22 mouse cellular contexts compared by ENCODE assay signal in genomic region chr11:77852195-77852594, GRCm38 (mm10). TPM values are rescaled to one million over a fixed set of nuclear protein-coding genes. Genes with fewer than 3 reads are reported as not detected.
DNase-seq lines count a peak whose midpoint lies in the region; ATAC-seq and TF ChIP-seq lines count a peak whose summit lies in the region.
"Had no signal": no experiment of that assay in that cellular context is flagged by ENCODE, and none has a peak within 500 bp of the region (broad histone marks: within the 10 kb centered on the region; RNA-seq: fewer than 3 reads in every experiment).

No protein-coding gene starts in this region.

- H3K4me2 ChIP-seq in forebrain, embryonic 13.5 days: no peak overlapping the region
- no peak overlapping the region for H3K4me2 ChIP-seq in forebrain, embryonic 11.5 days (ENCODE audit: low read depth, low read length, severe bottlenecking)
- H3K4me2 ChIP-seq in neural tube, embryonic 14.5 days (ENCODE audit: low read depth, low read length): no peak overlapping the region

- no peaks in the 10 kb centered on the region for H3K9me3 ChIP-seq in forebrain, embryonic 13.5 days (replicated peaks)
- H3K9me3 ChIP-seq in forebrain, embryonic 11.5 days (ENCODE audit: control insufficient read depth, low read length): no peaks in the 10 kb centered on the region
- H3K9me3 ChIP-seq in neural tube, embryonic 14.5 days (ENCODE audit: control insufficient read depth, low read length): no peaks in the 10 kb centered on the region
- H3K9me3 ChIP-seq: heart, embryonic 10.5 days; midbrain, embryonic 12.5 days had no signal

- H3K9ac ChIP-seq in forebrain, embryonic 13.5 days: 0 out of 2 replicates have a peak overlapping the region, but pooled peaks have one; percentile 17
- H3K9ac ChIP-seq in forebrain, embryonic 11.5 days (ENCODE audit: low read length): no peak overlapping the region
- H3K9ac ChIP-seq in neural tube, embryonic 14.5 days (replicated peaks; ENCODE audit: low read depth, low read length): no peak overlapping the region
- H3K9ac ChIP-seq: midbrain, embryonic 12.5 days had no signal

- no peak for ATAC-seq in forebrain, embryonic 13.5 days
- ATAC-seq in forebrain, embryonic 11.5 days (replicated peaks; ENCODE audit: low FRiP score): no peak
- ATAC-seq in neural tube, embryonic 14.5 days (ENCODE audit: low read depth): no peak
- ATAC-seq: intestine, embryonic 16.5 days had no signal

- H3K4me3 ChIP-seq in forebrain, embryonic 13.5 days: no peak overlapping the region
- H3K4me3 ChIP-seq in forebrain, embryonic 11.5 days (ENCODE audit: low read depth, low read length): no peak overlapping the region
- no peak overlapping the region for H3K4me3 ChIP-seq in layer of hippocampus, adult 2 months
- no peak overlapping the region for H3K4me3 ChIP-seq in neural tube, embryonic 14.5 days (ENCODE audit: low read depth, low read length)
- H3K4me3 ChIP-seq: heart, embryonic 10.5 days; midbrain, embryonic 12.5 days had no signal

- DNase-seq in forebrain, embryonic 11.5 days (ENCODE audit: low spot score): no peak
- DNase-seq in layer of hippocampus, adult 2 months (ENCODE audit: low spot score in 2 of 2): no peak
- no peak for DNase-seq in layer of hippocampus, postnatal 25 days (ENCODE audit: extremely low spot score in 1 of 2, low spot score in 1 of 2)
- no peak for DNase-seq in neural tube, embryonic 10.5 days (ENCODE audit: extremely low spot score, low spot score)
- DNase-seq in retina, postnatal 1 day: peak; percentile 73
- DNase-seq in right cerebral cortex, postnatal 36 days (ENCODE audit: low spot score in 2 of 2): no peak
- DNase-seq: adrenal gland, postnatal 14 days; cerebellum, adult 2 months; kidney, adult 9 months; kidney, postnatal 14 days; left cerebral cortex, postnatal 4 days; lung, postnatal 10 days; right cerebral cortex, adult 18-20 months; thymus, adult 18-20 months; thymus, postnatal 36 days had no signal

- H3K4me1 ChIP-seq in forebrain, embryonic 13.5 days: peaks cover 80% of the 10 kb centered on the region
- peaks cover 21% of the 10 kb centered on the region for H3K4me1 ChIP-seq in forebrain, embryonic 11.5 days (replicated peaks; ENCODE audit: control insufficient read depth, insufficient read depth, low read length)
- peaks cover 65% of the 10 kb centered on the region for H3K4me1 ChIP-seq in neural tube, embryonic 14.5 days (ENCODE audit: control insufficient read depth, insufficient read depth, low read length)

- peaks cover 55% of the 10 kb centered on the region for H3K36me3 ChIP-seq in forebrain, embryonic 13.5 days (ENCODE audit: poor library complexity, severe bottlenecking)
- H3K36me3 ChIP-seq in forebrain, embryonic 11.5 days (ENCODE audit: control insufficient read depth, insufficient read depth, low read length): peaks cover 5% of the 10 kb centered on the region; the same call in 1 of the 2 replicates
- peaks cover 18% of the 10 kb centered on the region for H3K36me3 ChIP-seq in neural tube, embryonic 14.5 days (ENCODE audit: control insufficient read depth, insufficient read depth, low read length)

- TF ChIP-seq CTCF in layer of hippocampus, adult 2 months (conservative IDR thresholded peaks at IDR 0.05): no peak

- H3K27me3 ChIP-seq in forebrain, embryonic 13.5 days: no peaks in the 10 kb centered on the region
- H3K27me3 ChIP-seq in forebrain, embryonic 11.5 days (ENCODE audit: control insufficient read depth, insufficient read depth, low read length): no peaks in the 10 kb centered on the region
- H3K27me3 ChIP-seq in neural tube, embryonic 14.5 days (ENCODE audit: control insufficient read depth, insufficient read depth, low read length): no peaks in the 10 kb centered on the region

- 75% methylated on average over 3 of the region's 3 CpGs for WGBS in forebrain, embryonic 13.5 days
- WGBS in forebrain, embryonic 11.5 days: 60% methylated on average over 3 of the region's 3 CpGs
- 59% methylated on average over 3 of the region's 3 CpGs for WGBS in neural tube, embryonic 14.5 days

- 0 out of 2 replicates have a peak overlapping the region, but pooled peaks have one; percentile 94 for H3K27ac ChIP-seq in forebrain, embryonic 13.5 days
- no peak overlapping the region for H3K27ac ChIP-seq in forebrain, embryonic 11.5 days (ENCODE audit: low read depth, low read length)
- H3K27ac ChIP-seq in layer of hippocampus, adult 2 months: peak overlapping the region; percentile 92
- peak overlapping the region; percentile 82; the same call in 1 of the 2 replicates for H3K27ac ChIP-seq in neural tube, embryonic 14.5 days (ENCODE audit: low read depth, low read length)
- H3K27ac ChIP-seq: heart, embryonic 10.5 days had no signal

RNA-seq across cellular contexts. Expression of gene Pipox, which starts 41.7 kb away (rescaled TPM):
- 12.7 and 15.1 TPM in 2 replicates for polyA plus RNA-seq in forebrain, embryonic 13.5 days (2015; fragmentation: Nextera tagmentation; extraction: Ambion mirVana)
- 13.6 and 16.0 TPM in 2 replicates for polyA plus RNA-seq in forebrain, embryonic 11.5 days (2014; fragmentation: Nextera tagmentation; extraction: Ambion mirVana)
- 1 to 10 TPM in 1 of 2 experiments, under 1 TPM in 1; 0.84 to 1.2 TPM for total RNA-seq in layer of hippocampus, adult 2 months (2021)
- total RNA-seq in layer of hippocampus, postnatal 25 days (2021): 1 to 10 TPM; 1.5 to 1.8 TPM
- polyA plus RNA-seq in neural tube, embryonic 14.5 days (2014; fragmentation: Nextera tagmentation; extraction: Ambion mirVana): 4.6 and 6.7 TPM in 2 replicates
- total RNA-seq: gastrocnemius, adult 8-10 months; hematopoietic stem cell, adult 5-6 weeks had no signal
